Mouse (Mus musculus): Measurements from ENCODE around the gene Car9. TPM values are rescaled to one million over a fixed set of nuclear protein-coding genes. Genes with fewer than 3 reads are reported as not detected.
"Not testable (repeated sequence)": the region's sequence is repeated elsewhere in the genome, so short reads cannot be mapped to it uniquely, and the experiment has no call there.

Gene Car9
- polyA plus RNA-seq, 2 experiments: 0.32 to 0.75 TPM

- H3K27me3 ChIP-seq (ENCODE audit: control insufficient read depth, insufficient read depth, low read length): no peaks in the 10 kb centered on the region
- H3K4me2 ChIP-seq (ENCODE audit: low read depth): no peak overlapping the region
- no peaks in the 10 kb centered on the region for H3K9me3 ChIP-seq (ENCODE audit: control insufficient read depth, low read length)
- TF ChIP-seq EP300 (IDR thresholded peaks at IDR 0.05; ENCODE audit: low read depth) (no peak), CTCF (IDR thresholded peaks at IDR 0.05; ENCODE audit: low read depth) (no peak)
- ATAC-seq (ENCODE audit: insufficient read depth) (no peak), DNase-seq (ENCODE audit: low read depth in 3 of 3, low spot score in 3 of 3) (no peak)
- no peak overlapping the region for H3K9ac ChIP-seq (replicated peaks)
- WGBS (ENCODE audit: insufficient replicate concordance): 91% methylated on average over 8 of the region's 8 CpGs
- peaks cover 100% of the 10 kb centered on the region for H3K36me3 ChIP-seq (replicated peaks; ENCODE audit: control insufficient read depth, insufficient read depth, low read depth)
- H3K4me3 ChIP-seq (ENCODE audit: insufficient read depth in 1 of 2, low read depth in 2 of 2, low read length in 2 of 2): no peak overlapping the region
- H3K27ac ChIP-seq: no peak overlapping the region
- H3K4me1 ChIP-seq (replicated peaks; ENCODE audit: control insufficient read depth in 2 of 2, insufficient read depth in 2 of 2, low read length in 1 of 2): no peaks in the 10 kb centered on the region
Measured at GRCm38 (mm10) chr4:43547160-43547559, 40.4 kb downstream of the Car9 start.

- Histone ChIP-seq H3K36me3 (replicated peaks; ENCODE audit: control insufficient read depth, insufficient read depth, low read depth) (peaks cover 100% of the 10 kb centered on the region), H3K9me3 (ENCODE audit: control insufficient read depth, low read length) (no peaks in the 10 kb centered on the region; the same call in 1 of the 2 replicates), H3K4me1 (replicated peaks; ENCODE audit: control insufficient read depth in 2 of 2, insufficient read depth in 2 of 2, low read length in 1 of 2) (no peaks in the 10 kb centered on the region), H3K27me3 (ENCODE audit: control insufficient read depth, insufficient read depth, low read length) (no peaks in the 10 kb centered on the region), H3K4me2 (ENCODE audit: low read depth) (no peak overlapping the region), H3K27ac (no peak overlapping the region), H3K9ac (replicated peaks) (no peak overlapping the region), H3K4me3 (ENCODE audit: insufficient read depth in 1 of 2, low read depth in 2 of 2, low read length in 2 of 2) (no peak overlapping the region)
- TF ChIP-seq CTCF (IDR thresholded peaks at IDR 0.05; ENCODE audit: low read depth) (no peak), EP300 (IDR thresholded peaks at IDR 0.05; ENCODE audit: low read depth) (no peak)
- no peak for ATAC-seq (ENCODE audit: insufficient read depth)
- no peak for DNase-seq (ENCODE audit: low read depth in 3 of 3, low spot score in 3 of 3)
- WGBS (ENCODE audit: insufficient replicate concordance): 91% methylated on average over 12 of the region's 12 CpGs
Measured at GRCm38 (mm10) chr4:43549055-43549454, 42.3 kb downstream of the Car9 start.

- ATAC-seq (ENCODE audit: insufficient read depth); H3K4me2 ChIP-seq (ENCODE audit: low read depth); H3K27me3 ChIP-seq (ENCODE audit: control insufficient read depth, insufficient read depth, low read length); H3K27ac ChIP-seq; H3K4me1 ChIP-seq (replicated peaks; ENCODE audit: control insufficient read depth in 2 of 2, insufficient read depth in 2 of 2, low read length in 1 of 2); DNase-seq (ENCODE audit: low read depth in 3 of 3, low spot score in 3 of 3); H3K4me3 ChIP-seq (ENCODE audit: insufficient read depth in 1 of 2, low read depth in 2 of 2, low read length in 2 of 2); H3K9me3 ChIP-seq (ENCODE audit: control insufficient read depth, low read length); H3K9ac ChIP-seq (replicated peaks): not testable (repeated sequence)
- WGBS (ENCODE audit: insufficient replicate concordance): 87% methylated on average over 6 of the region's 6 CpGs
- peaks cover 100% of the 10 kb centered on the region for H3K36me3 ChIP-seq (replicated peaks; ENCODE audit: control insufficient read depth, insufficient read depth, low read depth)
Measured at GRCm38 (mm10) chr4:43551854-43552253, 45.1 kb downstream of the Car9 start.

- Histone ChIP-seq H3K9me3 (ENCODE audit: control insufficient read depth, low read length) (no peaks in the 10 kb centered on the region; the same call in 1 of the 2 replicates), H3K27me3 (ENCODE audit: control insufficient read depth, insufficient read depth, low read length) (no peaks in the 10 kb centered on the region), H3K4me1 (replicated peaks; ENCODE audit: control insufficient read depth in 2 of 2, insufficient read depth in 2 of 2, low read length in 1 of 2) (peaks cover 0 to 2% of the 10 kb centered on the region in 2 experiments; a peak in 2 of 4 replicates), H3K4me2 (ENCODE audit: low read depth) (no peak overlapping the region), H3K9ac (replicated peaks) (no peak overlapping the region), H3K36me3 (replicated peaks; ENCODE audit: control insufficient read depth, insufficient read depth, low read depth) (peaks cover 99% of the 10 kb centered on the region), H3K4me3 (ENCODE audit: insufficient read depth in 1 of 2, low read depth in 2 of 2, low read length in 2 of 2) (no peak overlapping the region), H3K27ac (no peak overlapping the region)
- ATAC-seq (ENCODE audit: insufficient read depth) (no peak), DNase-seq (ENCODE audit: low read depth in 3 of 3, low spot score in 3 of 3) (no peak)
- TF ChIP-seq EP300 (IDR thresholded peaks at IDR 0.05; ENCODE audit: low read depth): no peak
- no peak for TF ChIP-seq CTCF (IDR thresholded peaks at IDR 0.05; ENCODE audit: low read depth)
- 95% methylated on average over 5 of the region's 5 CpGs for WGBS (ENCODE audit: insufficient replicate concordance)
Measured at GRCm38 (mm10) chr4:43552437-43552836, 45.7 kb downstream of the Car9 start.

GRCm38 (mm10) chr4:43553891-43554290, 47.1 kb downstream of the Car9 start:
- no peak overlapping the region for H3K9ac ChIP-seq (replicated peaks)
- no peak overlapping the region for H3K27ac ChIP-seq
- no peaks in the 10 kb centered on the region; the same call in 1 of the 2 replicates for H3K9me3 ChIP-seq (ENCODE audit: control insufficient read depth, low read length)
- H3K4me3 ChIP-seq (ENCODE audit: insufficient read depth in 1 of 2, low read depth in 2 of 2, low read length in 2 of 2): no peak overlapping the region
- ATAC-seq (ENCODE audit: insufficient read depth) (no peak), DNase-seq (ENCODE audit: low read depth in 3 of 3, low spot score in 3 of 3) (no peak)
- peaks cover 84% of the 10 kb centered on the region for H3K36me3 ChIP-seq (replicated peaks; ENCODE audit: control insufficient read depth, insufficient read depth, low read depth)
- peaks cover 13 to 17% of the 10 kb centered on the region in 2 experiments for H3K4me1 ChIP-seq (replicated peaks; ENCODE audit: control insufficient read depth in 2 of 2, insufficient read depth in 2 of 2, low read length in 1 of 2)
- H3K4me2 ChIP-seq (ENCODE audit: low read depth): no peak overlapping the region
- no peaks in the 10 kb centered on the region for H3K27me3 ChIP-seq (ENCODE audit: control insufficient read depth, insufficient read depth, low read length)
- TF ChIP-seq CTCF (IDR thresholded peaks at IDR 0.05; ENCODE audit: low read depth): no peak
- TF ChIP-seq EP300 (IDR thresholded peaks at IDR 0.05; ENCODE audit: low read depth): no peak

Measured in liver, embryonic 14.5 days (tissue).